Comparison of ENCODE assay signal across 8 mouse cellular contexts in genomic region chr14:121865162-121865561, GRCm38 (mm10). TPM values are rescaled to one million over a fixed set of nuclear protein-coding genes. Genes with fewer than 3 reads are reported as not detected.
DNase-seq lines count a peak whose midpoint lies in the region; ATAC-seq and TF ChIP-seq lines count a peak whose summit lies in the region.
"Not testable (repeated sequence)": the region's sequence is repeated elsewhere in the genome, so short reads cannot be mapped to it uniquely, and the experiment has no call there.

No protein-coding gene starts in this region.

- H3K9me3 ChIP-seq in CH12.LX (replicated peaks; ENCODE audit: low read length); embryonic facial prominence, embryonic 12.5 days; liver, embryonic 16.5 days (replicated peaks; ENCODE audit: control insufficient read depth, low read length); neural tube, embryonic 12.5 days; stomach, embryonic 15.5 days: not testable (repeated sequence)

- TF ChIP-seq EP300 in CH12.LX (IDR thresholded peaks at IDR 0.05; ENCODE audit: low read length): not testable (repeated sequence)

- peak; percentile 63 to 92; a peak in 3 of 4 replicates for TF ChIP-seq CTCF in CH12.LX (conservative IDR thresholded peaks at IDR 0.05 in 1 of 2, IDR thresholded peaks at IDR 0.05 in 1 of 2; ENCODE audit: low read depth in 2 of 2, low read length in 2 of 2)
- 0 out of 2 replicates have a peak, but pooled peaks have one; percentile 25 for TF ChIP-seq CTCF in bone marrow macrophage, adult 2 months (IDR thresholded peaks at IDR 0.05; ENCODE audit: low read depth, low read length)

- peak; percentile 94 for TF ChIP-seq RAD21 in CH12.LX (IDR thresholded peaks at IDR 0.05; ENCODE audit: low read depth, low read length)

- DNase-seq in CH12.LX (ENCODE audit: extremely low read depth): peak; percentile 90
- DNase-seq in heart, postnatal 14 days: peak; percentile 72 to 83
- DNase-seq in kidney, postnatal 4 days: peak; percentile 82 to 86

- dilution Hi-C loops in CH12.LX (cut with MboI; ENCODE audit: extremely low pct_ligation_motif_present, extremely low pct_unique_long_range_greater_than_20kb, low sequenced_read_pairs): not testable (repeated sequence)

- intact Hi-C loops in heart, postnatal 14 days (cut with DNase I): loop anchor here (1.0 to 2.0 kb wide), 2 partner anchors 54 to 196 kb away; no protein-coding TSS in a partner anchor

- WGBS in embryonic facial prominence, embryonic 12.5 days: 16% methylated on average over 2 of the region's 2 CpGs
- WGBS in liver, embryonic 16.5 days (ENCODE audit: insufficient replicate concordance): 15% methylated on average over 2 of the region's 2 CpGs
- 10% methylated on average over 2 of the region's 2 CpGs for WGBS in neural tube, embryonic 12.5 days
- WGBS in stomach, embryonic 15.5 days: 7% methylated on average over 2 of the region's 2 CpGs

- in situ Hi-C loops in CH12.LX (cut with MboI; ENCODE audit: low pct_ligation_motif_present, low pct_unique_long_range_greater_than_20kb, low sequenced_read_pairs): loop anchor here (5.0 kb wide), 2 partner anchors 57 to 197 kb away; no protein-coding TSS in a partner anchor

- H3K36me3 ChIP-seq in CH12.LX (replicated peaks in 1 of 2; ENCODE audit: control insufficient read depth in 1 of 2, insufficient read depth in 1 of 2, low read length in 1 of 2); embryonic facial prominence, embryonic 12.5 days; liver, embryonic 16.5 days (ENCODE audit: control insufficient read depth, insufficient read depth); neural tube, embryonic 12.5 days; stomach, embryonic 15.5 days: not testable (repeated sequence)

- not testable (repeated sequence) for TF ChIP-seq POLR2A in CH12.LX (IDR thresholded peaks at IDR 0.05; ENCODE audit: low read depth, low read length); bone marrow macrophage, adult 2 months (IDR thresholded peaks at IDR 0.05; ENCODE audit: borderline replicate concordance, low read depth, low read length)

- not testable (repeated sequence) for H3K4me2 ChIP-seq in CH12.LX (ENCODE audit: insufficient read depth, low read depth, poor library complexity, severe bottlenecking); embryonic facial prominence, embryonic 12.5 days (replicated peaks); liver, embryonic 16.5 days (ENCODE audit: low read depth, low read length); neural tube, embryonic 12.5 days (replicated peaks); stomach, embryonic 15.5 days

- not testable (repeated sequence) for H3K4me3 ChIP-seq in CH12.LX (replicated peaks in 1 of 3; ENCODE audit: low read depth in 2 of 3, low read length in 2 of 3, poor library complexity in 1 of 3); bone marrow macrophage, adult 2 months (ENCODE audit: insufficient read depth, low read length); embryonic facial prominence, embryonic 12.5 days; liver, embryonic 16.5 days (ENCODE audit: low read depth, low read length); neural tube, embryonic 12.5 days; stomach, embryonic 15.5 days (replicated peaks)

- H3K4me1 ChIP-seq in CH12.LX (ENCODE audit: control insufficient read depth in 1 of 2, insufficient read depth in 2 of 2): peaks cover 14 to 34% of the 10 kb centered on the region in 2 experiments
- not testable (repeated sequence) for H3K4me1 ChIP-seq in bone marrow macrophage, adult 2 months (ENCODE audit: control insufficient read depth, insufficient read depth, low read length); embryonic facial prominence, embryonic 12.5 days; liver, embryonic 16.5 days (ENCODE audit: control insufficient read depth, low read depth, low read length); neural tube, embryonic 12.5 days; stomach, embryonic 15.5 days

- not testable (repeated sequence) for H3K79me2 ChIP-seq in CH12.LX (replicated peaks; ENCODE audit: control insufficient read depth, extremely low read depth, insufficient read depth, poor library complexity, severe bottlenecking)

- not testable (repeated sequence) for H3K27me3 ChIP-seq in CH12.LX (replicated peaks); embryonic facial prominence, embryonic 12.5 days; liver, embryonic 16.5 days (ENCODE audit: control insufficient read depth, insufficient read depth, low read depth, low read length); neural tube, embryonic 12.5 days (replicated peaks); stomach, embryonic 15.5 days (replicated peaks)

- H3K9ac ChIP-seq in CH12.LX (ENCODE audit: insufficient read depth, low read depth); embryonic facial prominence, embryonic 12.5 days; liver, embryonic 16.5 days (ENCODE audit: low read depth, low read length); neural tube, embryonic 12.5 days; stomach, embryonic 15.5 days: not testable (repeated sequence)

- peak; percentile 41; the same call in 1 of the 2 replicates for ATAC-seq in embryonic facial prominence, embryonic 12.5 days (ENCODE audit: insufficient number of reproducible peaks, insufficient read depth, low FRiP score, low TSS enrichment)
- 0 out of 2 replicates have a peak, but pooled peaks have one; percentile 47 for ATAC-seq in liver, embryonic 16.5 days (ENCODE audit: low read depth)
- ATAC-seq in neural tube, embryonic 12.5 days (ENCODE audit: low FRiP score, low read depth): peak; percentile 44
- 0 out of 2 replicates have a peak, but pooled peaks have one; percentile 43 for ATAC-seq in stomach, embryonic 15.5 days (ENCODE audit: insufficient read depth, low FRiP score, low read depth)

- H3K27ac ChIP-seq in CH12.LX (ENCODE audit: insufficient read depth, low read depth); bone marrow macrophage, adult 2 months (ENCODE audit: insufficient read depth, low read depth, low read length); embryonic facial prominence, embryonic 12.5 days; liver, embryonic 16.5 days (ENCODE audit: low read length); neural tube, embryonic 12.5 days; stomach, embryonic 15.5 days: not testable (repeated sequence)

TF ChIP-seq in CH12.LX, 34 proteins besides CTCF, POLR2A, EP300 and RAD21:
- TF ChIP-seq ZC3H11A (IDR thresholded peaks at IDR 0.05; ENCODE audit: low read depth, low read length) (peak; percentile 52; the same call in 1 of the 2 replicates), IRF4 (IDR thresholded peaks at IDR 0.05; ENCODE audit: low read depth, low read length) (peak; percentile 73), TCF12 (IDR thresholded peaks at IDR 0.05; ENCODE audit: low read depth, low read length) (0 out of 2 replicates have a peak, but pooled peaks have one; percentile 21), JUND (conservative IDR thresholded peaks at IDR 0.05; ENCODE audit: low read depth, low read length) (peak; percentile 82), SMC3 (IDR thresholded peaks at IDR 0.05; ENCODE audit: low read depth, low read length) (peak; percentile 82), JUN (IDR thresholded peaks at IDR 0.05; ENCODE audit: insufficient read depth, low read depth, low read length) (peak; percentile 31; the same call in 1 of the 2 replicates), ETS1 (conservative IDR thresholded peaks at IDR 0.05; ENCODE audit: low read depth, low read length) (0 out of 2 replicates have a peak, but pooled peaks have one; percentile 41), MYC (IDR thresholded peaks at IDR 0.05; ENCODE audit: low read depth, low read length) (0 out of 2 replicates have a peak, but pooled peaks have one; percentile 51)
TF ChIP-seq in CH12.LX: peak in this region for 8; not testable (repeated sequence) for 26.

RNA-seq across cellular contexts. Expression of gene Ubac2, which starts 13.3 kb away (rescaled TPM):
- 30.8 and 32.8 TPM in 2 replicates for total RNA-seq in CH12.LX (2012; rRNA removed)
- total RNA-seq in CH12.LX (2014; rRNA removed): 39.7 and 40.1 TPM in 2 replicates
- 32.6 and 35.5 TPM in 2 replicates for polyA plus RNA-seq in CH12.LX (2012; ENCODE audit: insufficient read length, low read depth)
- polyA plus RNA-seq in bone marrow macrophage, adult 2 months (2012; ENCODE audit: insufficient read depth, insufficient read length, missing spikeins): 41.2 and 49.0 TPM in 2 replicates
- 64.0 and 67.1 TPM in 2 replicates for polyA plus RNA-seq in embryonic facial prominence, embryonic 12.5 days (2016; fragmentation: Nextera tagmentation; extraction: Ambion mirVana)
- total RNA-seq in heart, postnatal 14 days (2021): 10 to 100 TPM; 23.3 to 23.8 TPM
- polyA plus RNA-seq in liver, embryonic 16.5 days (2015; fragmentation: Nextera tagmentation; extraction: Ambion mirVana): 20.4 and 22.1 TPM in 2 replicates
- 60.3 and 68.7 TPM in 2 replicates for polyA plus RNA-seq in neural tube, embryonic 12.5 days (2016; fragmentation: Nextera tagmentation; extraction: Ambion mirVana)
- polyA plus RNA-seq in stomach, embryonic 15.5 days (2015; fragmentation: Nextera tagmentation; extraction: Ambion mirVana): 61.6 and 63.0 TPM in 2 replicates

RNA-seq across cellular contexts. Expression of gene Gpr18, which starts 50.4 kb away (rescaled TPM):
- total RNA-seq in CH12.LX (2012; rRNA removed): 26.8 and 33.5 TPM in 2 replicates
- 32.5 and 37.0 TPM in 2 replicates for total RNA-seq in CH12.LX (2014; rRNA removed)
- 37.8 and 46.2 TPM in 2 replicates for polyA plus RNA-seq in CH12.LX (2012; ENCODE audit: insufficient read length, low read depth)
- polyA plus RNA-seq in bone marrow macrophage, adult 2 months (2012; ENCODE audit: insufficient read depth, insufficient read length, missing spikeins): 6.5 and 6.8 TPM in 2 replicates
- polyA plus RNA-seq in embryonic facial prominence, embryonic 12.5 days (2016; fragmentation: Nextera tagmentation; extraction: Ambion mirVana): 0.39 and 0.49 TPM in 2 replicates
- total RNA-seq in heart, postnatal 14 days (2021): under 1 TPM in 1 of 2 experiments, not detected in 1; 0.39 TPM
- polyA plus RNA-seq in liver, embryonic 16.5 days (2015; fragmentation: Nextera tagmentation; extraction: Ambion mirVana): 0.27 and 0.34 TPM in 2 replicates
- polyA plus RNA-seq in neural tube, embryonic 12.5 days (2016; fragmentation: Nextera tagmentation; extraction: Ambion mirVana): 0.20 and 0.26 TPM in 2 replicates
- polyA plus RNA-seq in stomach, embryonic 15.5 days (2015; fragmentation: Nextera tagmentation; extraction: Ambion mirVana): 0.28 and 0.42 TPM in 2 replicates
